Mouse (Mus musculus) bone marrow macrophage, adult 2 months (primary cell): ENCODE data around the gene Sbf1.

Experiments
- CTCF ChIP-seq: IDR thresholded peaks from 2 replicates; pipeline ENCODE4 v1.5.1; 2012; ENCODE audit warnings: low read depth, mild to moderate bottlenecking, low read length, moderate library complexity
- POLR2A ChIP-seq: IDR thresholded peaks from 2 replicates; pipeline ENCODE4 v1.6.1; 2012; ENCODE audit warnings: mild to moderate bottlenecking, low read depth, low read length, borderline replicate concordance

- no peak for TF ChIP-seq CTCF
- TF ChIP-seq POLR2A = no peak
Measured at GRCm38 (mm10) chr15:89336422-89336821, 21.3 kb upstream of the Sbf1 start.
